Mouse (Mus musculus) Muller cell, postnatal 12 days (primary cell): ENCODE measurements around the gene Heatr1.

Experiments used
- DNase-seq: peaks from one replicate; pipeline ENCODE4 v3.0.0-alpha.2; 2015; ENCODE audit errors: inconsistent ontology term

Heatr1 gene

GRCm38 (mm10) chr13:12394609-12395505 is at the start of gene Heatr1:
Heatr1 (plus strand) TSS chr13:12395027.
- DNase-seq = peak; percentile 97

GRCm38 (mm10) chr13:12346837-12347236 is 48.0 kb upstream of the Heatr1 start:
- no peak for DNase-seq

- no peak for DNase-seq
Observed at GRCm38 (mm10) chr13:12349197-12349824, 45.5 kb upstream of the Heatr1 start.

GRCm38 (mm10) chr13:12356184-12356583 is 38.6 kb upstream of the Heatr1 start:
- DNase-seq = no peak

GRCm38 (mm10) chr13:12357554-12357953 is 37.3 kb upstream of the Heatr1 start:
- no peak for DNase-seq

- no peak for DNase-seq
Observed at GRCm38 (mm10) chr13:12361486-12361885, 33.3 kb upstream of the Heatr1 start.

- no peak for DNase-seq
Observed at GRCm38 (mm10) chr13:12369041-12369621, 25.7 kb upstream of the Heatr1 start.

GRCm38 (mm10) chr13:12369930-12370329 is 24.9 kb upstream of the Heatr1 start:
- no peak for DNase-seq

- DNase-seq = no peak
Observed at GRCm38 (mm10) chr13:12372755-12373154, 22.1 kb upstream of the Heatr1 start.

GRCm38 (mm10) chr13:12376778-12377177 is 18.0 kb upstream of the Heatr1 start:
- DNase-seq = no peak

- peak; percentile 35 for DNase-seq
Observed at GRCm38 (mm10) chr13:12384796-12385195, 10.0 kb upstream of the Heatr1 start.

- peak; percentile 26 for DNase-seq
Observed at GRCm38 (mm10) chr13:12386286-12386685, 8.5 kb upstream of the Heatr1 start.

GRCm38 (mm10) chr13:12395571-12395970 is 744 bp downstream of the Heatr1 start:
- DNase-seq = no peak

GRCm38 (mm10) chr13:12408343-12409066 is 13.7 kb downstream of the Heatr1 start:
- no peak for DNase-seq

- DNase-seq = no peak
Observed at GRCm38 (mm10) chr13:12412016-12412415, 17.2 kb downstream of the Heatr1 start.

- no peak for DNase-seq
Observed at GRCm38 (mm10) chr13:12420596-12420995, 25.8 kb downstream of the Heatr1 start.

- no peak for DNase-seq
Observed at GRCm38 (mm10) chr13:12428556-12428955, 33.7 kb downstream of the Heatr1 start.

GRCm38 (mm10) chr13:12433843-12434242 is 39.0 kb downstream of the Heatr1 start:
- no peak for DNase-seq

GRCm38 (mm10) chr13:12439586-12439985 is 44.8 kb downstream of the Heatr1 start:
- DNase-seq = no peak

GRCm38 (mm10) chr13:12440813-12441212 is 46.0 kb downstream of the Heatr1 start:
- no peak for DNase-seq

- peak; percentile 72 for DNase-seq
Observed at GRCm38 (mm10) chr13:12442008-12442587, 47.3 kb downstream of the Heatr1 start.

GRCm38 (mm10) chr13:12453150-12453549 is 58.3 kb downstream of the Heatr1 start:
- DNase-seq = no peak
